Mouse (Mus musculus) gastrocnemius, adult 18-20 months (tissue): ENCODE results near the gene Ank2. TPM values are rescaled to one million over a fixed set of nuclear protein-coding genes. Genes with fewer than 3 reads are reported as not detected.

Experiments used
- DNase-seq: peaks from one replicate; pipeline ENCODE4 v3.0.0; 2021; ENCODE audit warnings: low spot score
- microRNA-seq: library from miRNA; unstranded; fragments of <30 nt; microRNA quantifications from one replicate; pipeline ENCODE4 v1.2.0, GENCODE M21; 2021
- total RNA-seq, 2 experiments: library from RNA; stranded (reverse); gene quantifications; 2 replicates each; pipeline ENCODE4 v1.2.3; 2021

The Ank2 gene
- total RNA-seq, 2 experiments from 2014 or later = 91.2 to 119 TPM

GRCm38 (mm10) chr3:126918805-126919473, 580.2 kb downstream of the Ank2 start:
- peak; percentile 19 for DNase-seq

DNA sequence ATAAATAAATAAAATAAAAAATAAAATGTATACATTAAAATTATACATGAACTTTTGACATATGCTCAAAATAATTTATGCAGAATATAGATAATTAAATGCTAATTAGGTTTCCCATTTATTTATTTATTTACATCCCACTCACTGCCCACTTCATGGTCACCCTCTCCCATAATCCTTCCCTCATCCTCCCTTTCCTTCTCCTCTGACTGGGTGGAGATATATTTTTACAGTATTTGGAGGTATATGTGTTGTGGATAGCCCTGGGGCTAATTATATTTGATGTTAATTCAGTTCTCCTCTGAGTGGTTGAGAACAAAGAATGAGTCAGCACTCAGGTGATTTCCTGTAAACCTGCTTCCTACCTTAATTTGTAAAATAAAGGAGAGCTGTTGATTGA, 582.8 kb downstream of the Ank2 start:
- DNase-seq = no peak

- peak; percentile 46 for DNase-seq
Measured at GRCm38 (mm10) chr3:126903543-126903942, 595.6 kb downstream of the Ank2 start.

- DNase-seq = no peak
Measured at GRCm38 (mm10) chr3:126886644-126887043, 612.5 kb downstream of the Ank2 start.

DNA sequence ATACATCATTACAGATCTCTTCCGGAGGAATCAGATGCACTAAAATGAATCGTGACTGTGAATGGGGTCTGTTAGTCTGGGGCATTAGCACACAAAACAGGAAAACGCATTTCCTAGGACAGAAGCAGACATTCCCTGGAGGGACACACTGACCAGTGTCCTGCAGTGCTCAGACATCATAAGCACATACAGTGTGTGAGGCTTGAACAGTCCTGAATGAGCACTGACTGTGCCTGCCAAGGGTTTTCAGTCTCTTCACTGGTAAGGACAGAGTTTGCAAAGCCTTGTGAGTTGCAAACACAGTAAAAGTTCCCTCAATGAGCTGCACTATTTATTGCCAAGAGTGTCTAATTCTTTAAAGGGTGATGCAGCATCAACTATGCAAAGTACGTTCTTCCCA, 613.1 kb downstream of the Ank2 start:
- no peak for DNase-seq

- no peak for DNase-seq
Measured at GRCm38 (mm10) chr3:126878233-126878632, 620.9 kb downstream of the Ank2 start.

Small RNA genes within 50 kb of the gene (microRNA-seq; reads per million reads assigned to microRNA genes)
- gene Gm44494 (not detected), gene Mir302a (not detected), gene Mir302b (not detected), gene Mir302c (not detected), gene Mir302d (1.4 reads per million), gene Mir367 (not detected)

Other genes with a start within 250 kb of the Ank2 start
- gene Larp7, start 54.0 kb upstream of the Ank2 start, total RNA-seq = 10 to 100 TPM in 1 of 2 experiments, 1 to 10 TPM in 1; 8.2 to 12.7 TPM
- gene Zgrf1, start 54.1 kb upstream of the Ank2 start, total RNA-seq = under 1 TPM; 0.82 to 0.88 TPM
- gene Neurog2, start 133.8 kb upstream of the Ank2 start, total RNA-seq = not detected